Mouse (Mus musculus) right cerebral cortex, postnatal 25 days (tissue): ENCODE results near the gene Amph.
A peak's percentile ranks its signal among the peaks of the same experiment; 100 is the strongest.
"Not testable (repeated sequence)": the region's sequence is repeated elsewhere in the genome, so short reads cannot be mapped to it uniquely, and the experiment has no call there.

Experiments used
- DNase-seq: peaks from one replicate; pipeline ENCODE4 v3.0.0; 2022

The Amph gene

GRCm38 (mm10) chr13:19026923-19027322 lies 78.9 kb downstream of the Amph start:
- peak; percentile 28 for DNase-seq

- DNase-seq: peak; percentile 17
These were observed 79.9 kb downstream of the Amph start for GRCm38 (mm10) chr13:19027766-19028350.

DNA sequence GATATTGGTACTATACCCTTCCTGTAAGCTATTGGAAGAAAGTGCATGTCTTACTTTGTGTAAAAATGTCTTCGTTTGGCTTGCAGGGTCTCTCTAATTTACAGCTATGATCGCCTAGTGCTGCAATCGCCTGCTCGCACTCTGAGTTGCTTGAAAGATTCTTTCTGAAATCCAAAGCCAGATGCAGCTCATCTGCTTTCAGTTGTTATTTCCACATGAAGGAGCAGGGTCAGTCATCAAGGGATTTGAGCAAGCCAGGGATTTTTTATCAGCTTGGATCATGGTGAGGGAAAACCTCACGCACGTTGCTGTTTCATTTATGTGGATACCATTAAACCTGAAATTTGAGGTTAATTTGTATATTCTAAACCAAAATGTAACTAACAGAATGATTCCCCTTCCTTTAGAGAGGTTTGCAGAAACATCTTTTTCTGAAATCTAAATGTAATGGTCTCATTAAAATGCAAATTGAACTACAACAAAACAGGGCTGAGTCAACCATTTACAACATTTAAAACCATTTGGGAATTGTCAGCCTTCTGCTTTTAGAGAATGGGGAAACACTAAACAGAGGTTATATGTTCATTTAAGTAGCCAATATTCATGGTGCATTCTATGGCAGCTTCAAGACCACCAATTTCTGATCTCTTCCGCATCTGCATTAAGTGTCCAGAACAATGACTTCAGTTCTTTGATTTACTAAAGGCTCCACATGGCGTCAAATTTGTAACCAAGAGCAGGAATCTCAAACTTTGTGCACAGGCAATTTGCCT lies 84.1 kb downstream of the Amph start:
- no peak for DNase-seq

DNA sequence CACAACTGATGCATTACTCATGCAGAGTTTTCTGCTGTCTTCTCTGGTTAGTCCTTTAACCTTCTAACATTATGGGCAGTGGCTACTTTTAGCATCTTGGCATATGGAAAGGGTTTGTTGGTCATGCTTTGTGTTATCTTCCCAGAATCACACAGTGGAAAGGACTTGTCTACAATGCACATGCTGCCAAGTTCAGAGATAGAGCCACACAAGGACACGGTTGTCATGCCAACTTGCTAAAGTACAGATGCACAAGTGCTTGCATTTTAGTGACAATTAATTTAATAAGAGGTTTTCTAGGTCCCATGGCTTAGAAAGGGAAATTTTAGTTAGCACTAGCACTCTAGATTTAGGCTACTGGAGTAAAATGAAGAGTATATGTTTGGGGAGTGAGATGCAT lies 104.1 kb downstream of the Amph start:
- DNase-seq: no peak

- DNase-seq: no peak
These were observed 106.5 kb downstream of the Amph start for GRCm38 (mm10) chr13:19054504-19054903.

DNA sequence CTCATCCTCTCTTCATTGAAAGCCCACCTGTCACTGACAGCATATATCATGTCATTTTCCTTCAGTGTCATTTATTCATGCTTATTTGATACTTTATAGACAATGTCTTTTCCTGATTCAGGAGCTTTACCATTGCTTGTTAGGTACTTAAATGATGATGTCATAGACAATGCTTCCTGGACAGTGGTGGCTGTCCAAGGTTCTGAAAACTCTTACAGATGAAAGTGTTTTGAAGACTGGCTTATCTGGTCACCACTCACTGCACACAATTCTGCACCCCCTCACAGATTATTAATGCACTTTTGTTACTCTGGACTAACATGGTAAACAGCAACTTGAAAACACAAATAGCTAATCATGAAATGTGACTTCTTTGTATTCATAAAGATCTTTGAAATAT lies 124.3 kb downstream of the Amph start:
- no peak for DNase-seq

DNA sequence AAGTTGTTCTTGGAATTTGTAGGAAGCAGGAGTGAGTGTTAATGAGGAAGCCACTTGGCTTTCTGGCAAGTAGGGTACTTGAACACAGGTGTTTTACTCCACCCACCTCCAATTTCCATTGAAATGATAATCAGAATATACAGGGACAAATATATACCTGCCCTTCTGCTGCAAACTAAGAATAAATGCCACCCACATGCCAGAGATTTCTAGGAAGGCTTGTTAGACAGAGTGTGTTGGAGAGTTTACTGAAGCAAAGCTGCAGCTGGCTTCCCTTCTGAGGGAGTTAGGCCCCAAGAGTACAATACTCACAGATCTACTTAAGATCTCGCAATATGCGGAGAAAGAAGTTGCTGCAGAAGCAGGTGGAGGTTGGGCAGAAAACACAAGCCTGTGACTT lies 129.4 kb downstream of the Amph start:
- peak; percentile 50 for DNase-seq

- no peak for DNase-seq
These were observed 133.9 kb downstream of the Amph start for GRCm38 (mm10) chr13:19081932-19082331.

DNA sequence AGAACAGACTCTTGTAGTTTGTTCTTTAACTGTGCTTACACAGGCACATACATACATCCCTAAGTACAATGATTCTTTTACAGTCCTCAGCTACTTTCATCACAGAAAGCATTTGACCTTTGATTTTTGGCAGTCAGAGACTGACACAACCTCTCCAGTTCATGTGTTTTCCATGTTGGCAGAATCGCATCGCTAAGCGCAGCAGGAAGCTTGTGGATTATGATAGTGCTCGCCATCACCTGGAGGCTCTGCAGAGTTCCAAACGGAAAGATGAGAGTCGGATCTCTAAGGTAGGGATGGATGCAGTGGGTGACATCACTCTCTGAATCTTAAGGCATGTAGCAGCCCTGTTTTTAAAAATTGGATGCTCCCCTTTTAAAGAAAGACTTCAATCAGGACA lies 146.6 kb downstream of the Amph start:
- DNase-seq: no peak

- no peak for DNase-seq
These were observed 149.1 kb downstream of the Amph start for GRCm38 (mm10) chr13:19097117-19097516.

GRCm38 (mm10) chr13:19101889-19102402 lies 153.9 kb downstream of the Amph start:
- peak; percentile 89 for DNase-seq

DNA sequence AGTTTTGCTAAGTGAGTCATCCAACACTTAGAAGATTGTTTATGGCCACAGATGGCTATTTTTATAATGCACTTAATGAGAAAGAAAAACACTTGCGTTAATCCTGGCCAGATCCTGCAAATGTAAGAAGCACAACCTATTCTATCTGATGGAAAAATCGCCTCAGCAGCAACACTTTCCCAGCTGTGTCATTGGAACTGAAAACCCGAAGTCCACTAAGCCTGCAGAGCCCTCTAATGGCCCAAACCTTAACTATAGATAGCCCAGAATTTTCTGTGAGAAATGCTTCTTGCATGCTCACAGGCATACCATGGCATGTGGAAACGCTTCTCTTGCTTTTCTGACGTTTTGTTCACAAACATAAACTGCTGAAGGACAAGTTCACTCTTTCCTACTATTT lies 158.4 kb downstream of the Amph start:
- DNase-seq: no peak

- no peak for DNase-seq
These were observed 161.3 kb downstream of the Amph start for GRCm38 (mm10) chr13:19109331-19109730.

GRCm38 (mm10) chr13:19113034-19113922 lies 165.3 kb downstream of the Amph start:
- DNase-seq: no peak

- DNase-seq: not testable (repeated sequence)
These were observed 166.8 kb downstream of the Amph start for GRCm38 (mm10) chr13:19114761-19115160.

DNA sequence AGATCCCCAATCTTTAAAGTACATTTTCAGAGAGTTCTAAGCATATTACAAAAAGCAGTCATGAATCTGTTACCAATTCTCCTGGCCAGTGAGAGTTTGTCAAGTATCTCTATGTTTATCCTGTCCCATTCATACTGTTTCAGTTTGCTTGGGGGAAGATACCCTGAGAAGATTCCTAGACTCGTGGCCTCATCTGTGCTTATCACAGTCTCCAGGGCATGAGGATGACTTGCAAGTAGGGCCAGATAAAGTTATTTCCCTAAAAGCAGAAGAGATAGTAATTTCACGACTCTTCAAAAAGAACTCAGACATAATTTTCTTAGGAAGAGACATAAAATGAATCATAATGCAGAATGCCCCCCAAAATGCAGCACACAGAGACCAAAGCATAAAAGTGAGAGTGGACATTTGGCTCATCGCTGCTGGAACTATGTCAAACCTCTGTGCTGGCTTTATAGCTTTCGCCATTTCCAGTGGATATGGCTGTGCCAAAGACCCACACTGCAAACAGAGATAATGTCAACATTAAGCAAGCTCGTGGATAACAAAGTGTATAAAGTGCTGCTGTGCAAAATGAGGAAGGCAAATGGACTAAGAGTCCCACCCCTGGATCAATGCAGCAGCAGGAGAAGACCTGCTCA lies 179.0 kb downstream of the Amph start:
- DNase-seq: no peak

GRCm38 (mm10) chr13:19133833-19134232 lies 185.8 kb downstream of the Amph start:
- DNase-seq: peak; percentile 48

DNA sequence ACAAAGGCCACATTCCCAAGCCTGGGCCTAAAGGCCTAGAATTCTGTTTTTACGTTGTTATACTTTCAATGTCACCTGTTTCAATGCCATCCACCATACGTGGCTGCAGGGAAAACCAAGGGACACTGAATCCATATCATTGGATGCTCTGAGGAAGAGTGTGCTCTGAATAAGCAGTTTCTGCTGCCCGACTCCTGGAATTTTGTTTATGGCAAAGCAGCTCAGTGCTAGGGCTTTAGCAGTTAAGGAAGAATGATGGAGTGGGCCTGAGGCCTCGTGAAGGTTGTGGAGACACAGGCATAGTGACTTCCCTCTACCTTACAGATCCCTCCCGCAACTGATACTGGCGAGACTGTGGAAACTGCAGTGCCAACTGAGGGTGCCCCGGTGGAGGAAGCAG lies 189.2 kb downstream of the Amph start:
- no peak for DNase-seq

DNA sequence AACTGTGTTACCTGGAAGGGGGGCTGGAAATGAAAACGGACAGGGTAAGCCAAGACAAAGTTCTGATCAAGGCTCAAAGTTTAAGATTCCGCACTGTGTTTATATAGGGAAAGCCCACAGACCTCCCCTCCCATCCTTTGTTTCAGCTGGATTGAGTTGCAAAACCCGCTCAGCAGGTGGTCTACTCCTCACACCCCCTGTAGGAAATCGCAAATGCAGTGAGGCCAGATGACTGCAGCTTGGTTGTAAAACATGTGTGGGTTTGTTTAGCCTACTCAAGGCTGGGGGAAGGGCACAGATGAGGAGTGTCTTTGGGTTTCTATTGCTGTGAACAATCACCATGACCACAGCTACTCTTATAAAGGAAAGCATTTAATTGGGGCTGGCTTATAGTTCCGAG lies 189.9 kb downstream of the Amph start:
- DNase-seq: no peak

DNA sequence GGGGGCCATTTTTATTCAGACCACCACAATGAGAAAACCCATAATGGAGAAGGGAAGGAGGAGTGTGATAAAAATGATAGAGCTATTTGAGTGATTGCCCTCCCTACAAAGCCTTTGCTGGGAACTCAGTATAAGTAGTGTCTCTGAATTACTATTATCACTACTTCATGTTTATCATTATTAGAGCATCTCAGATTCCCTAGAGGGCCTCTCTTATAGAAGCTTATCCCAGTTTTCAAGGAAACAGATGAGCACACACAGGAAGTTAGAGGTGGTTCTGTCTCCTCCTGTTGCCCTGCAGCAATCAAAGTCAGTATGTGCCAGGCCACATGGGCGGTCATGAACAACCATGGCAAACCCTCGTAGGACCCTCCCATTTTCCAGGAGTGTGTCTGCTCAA lies 190.5 kb downstream of the Amph start:
- DNase-seq: no peak

DNA sequence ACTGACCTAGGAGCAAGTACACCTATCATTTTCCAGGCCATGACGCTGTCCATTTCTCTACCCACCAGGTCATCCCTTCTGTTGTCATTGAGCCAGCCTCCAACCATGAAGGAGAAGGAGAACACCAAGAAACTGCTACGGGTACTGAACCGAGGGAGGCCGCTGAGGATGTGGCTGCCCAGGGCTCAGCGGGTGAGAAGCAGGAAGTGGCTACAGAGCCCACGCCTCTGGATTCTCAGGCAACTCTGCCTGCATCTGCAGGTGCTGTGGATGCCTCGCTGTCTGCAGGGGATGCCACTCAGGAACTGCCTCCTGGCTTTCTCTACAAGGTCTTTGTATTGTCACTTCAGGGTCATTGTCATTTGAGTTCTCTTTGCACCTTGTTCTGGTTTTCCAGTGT lies 191.1 kb downstream of the Amph start:
- DNase-seq: no peak

DNA sequence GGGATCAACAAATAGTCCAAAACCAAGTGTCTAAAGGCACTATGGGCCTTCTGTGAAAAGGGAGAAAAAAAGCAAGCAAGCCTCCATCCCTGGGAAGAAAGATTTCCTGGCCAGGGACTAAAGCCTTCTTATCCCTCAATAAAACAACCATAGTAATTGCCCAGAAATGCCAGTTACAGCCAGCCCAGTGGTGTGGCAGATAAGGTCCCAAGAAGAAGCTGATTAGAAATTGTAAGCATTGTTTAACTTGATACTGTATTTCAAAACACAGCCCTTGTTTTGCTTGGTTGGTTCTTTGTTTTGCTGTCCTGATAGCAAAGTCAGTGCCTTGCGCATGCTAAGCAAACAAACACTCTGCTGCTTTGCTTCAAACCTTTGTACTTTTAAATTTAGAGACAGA lies 191.8 kb downstream of the Amph start:
- DNase-seq: no peak

DNA sequence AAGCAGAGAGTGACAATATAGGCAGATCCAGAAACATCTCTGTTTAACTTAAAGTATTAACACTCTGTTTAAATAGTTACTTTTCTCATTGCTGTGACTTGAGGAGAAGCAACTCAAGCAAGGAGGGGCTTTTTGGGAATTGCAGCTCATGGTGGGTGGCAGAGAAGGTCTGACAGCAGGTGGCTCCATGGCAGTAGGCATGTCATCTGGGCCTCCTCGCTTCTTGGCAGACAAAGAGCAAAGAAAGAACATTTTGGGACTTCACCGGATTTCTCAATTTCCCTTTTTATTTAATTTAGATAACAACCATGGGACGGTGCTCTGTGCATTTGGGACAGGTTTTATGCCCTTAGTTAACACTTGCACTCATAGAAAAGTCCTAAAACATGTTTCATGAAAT lies 195.8 kb downstream of the Amph start:
- DNase-seq: no peak
